Mouse (Mus musculus) lung, postnatal 0 days (tissue): Measurements from ENCODE around the gene Gbp2. TPM values are rescaled to one million over a fixed set of nuclear protein-coding genes. Genes with fewer than 3 reads are reported as not detected.
"Not testable (repeated sequence)": the region's sequence is repeated elsewhere in the genome, so short reads cannot be mapped to it uniquely, and the experiment has no call there.

Experiments used
- ATAC-seq: fragments of 200-750 bp; cut with Nextera tagmentation; 2 replicates; pipeline ENCODE4 v1.8.0; 2017; ENCODE audit warnings: moderate library complexity
- DNase-seq: peaks from one replicate; pipeline ENCODE4 v3.0.0-alpha.2; 2016; ENCODE audit warnings: low spot score
- H3K27ac ChIP-seq: fragments of 300-500 bp; sonication (generic); 2 replicates; pipeline ENCODE4 v1.5.1; 2014; ENCODE audit warnings: antibody characterized with exemption, mild to moderate bottlenecking, low read length, mixed read lengths
- H3K27me3 ChIP-seq: fragments of 300-500 bp; sonication (generic); replicated peaks from 2 replicates; pipeline ENCODE4 v1.6.1; 2014; ENCODE audit warnings: low read length, mixed read lengths; ENCODE audit not compliant: insufficient read depth
- H3K36me3 ChIP-seq: fragments of 300-500 bp; sonication (generic); 2 replicates; pipeline ENCODE4 v1.6.1; 2014; ENCODE audit warnings: low read length, mixed read lengths; ENCODE audit not compliant: insufficient read depth
- H3K4me1 ChIP-seq: fragments of 300-500 bp; sonication (generic); 2 replicates; pipeline ENCODE4 v1.6.1; 2014; ENCODE audit warnings: antibody characterized with exemption, low read depth, low read length, mixed read lengths; ENCODE audit not compliant: insufficient read depth
- H3K4me2 ChIP-seq: fragments of 300-500 bp; sonication (generic); replicated peaks from 2 replicates; pipeline ENCODE4 v1.6.1; 2014; ENCODE audit warnings: low read depth, mild to moderate bottlenecking, low read length, moderate library complexity, mixed read lengths
- H3K4me3 ChIP-seq: fragments of 300-500 bp; sonication (generic); 2 replicates; pipeline ENCODE4 v1.5.1; 2014; ENCODE audit warnings: low read depth, low read length
- H3K9ac ChIP-seq: fragments of 300-500 bp; sonication (generic); replicated peaks from 2 replicates; pipeline ENCODE4 v1.6.1; 2014; ENCODE audit warnings: low read depth, mild to moderate bottlenecking
- H3K9me3 ChIP-seq: fragments of 300-500 bp; sonication (generic); 2 replicates; pipeline ENCODE4 v1.6.1; 2016; ENCODE audit warnings: low read length, mixed read lengths
- CTCF ChIP-seq: IDR thresholded peaks from 2 replicates; pipeline ENCODE4 v1.5.1; 2016; ENCODE audit warnings: antibody characterized with exemption, mild to moderate bottlenecking
- EP300 ChIP-seq: IDR thresholded peaks from 2 replicates; pipeline ENCODE4 v1.6.1; 2016; ENCODE audit warnings: antibody characterized with exemption, mild to moderate bottlenecking, control low read depth
- WGBS: fragments of 180-500 bp; shearing (Covaris S2); extraction: QIAGEN DNeasy Blood & Tissue Kit; methylation state at CpG from one replicate; pipeline ENCODE4 v1.1.7; 2014; 5-methylcytosine and 5-hydroxymethylcytosine counted together
- polyA plus RNA-seq: library from polyadenylated mRNA; unstranded; fragments of >200 nt; fragmentation: Nextera tagmentation; extraction: Ambion mirVana; gene quantifications from 2 replicates; pipeline ENCODE4 v1.2.1, GENCODE M21; 2015

Gbp2 gene
- polyA plus RNA-seq, 1 experiment from 2014 or later: 8.3 TPM

- H3K4me1 ChIP-seq: peaks cover 6% of the 10 kb centered on the region; the same call in 1 of the 2 replicates
- no peaks in the 10 kb centered on the region for H3K27me3 ChIP-seq
- TF ChIP-seq EP300 (no peak), CTCF (peak; percentile 75)
- H3K4me2 ChIP-seq: peak overlapping the region; percentile 54
- H3K9me3 ChIP-seq: no peaks in the 10 kb centered on the region
- H3K9ac ChIP-seq: peak overlapping the region; percentile 39; the same call in 1 of the 2 replicates
- DNase-seq: peak; percentile 70
- no peak for ATAC-seq
- H3K36me3 ChIP-seq: no peaks in the 10 kb centered on the region
- H3K4me3 ChIP-seq: peak overlapping the region; percentile 33; the same call in 1 of the 2 replicates
- H3K27ac ChIP-seq: peak overlapping the region; percentile 71
- 33% methylated on average over 3 of the region's 3 CpGs for WGBS
Observed at GRCm38 (mm10) chr3:142620956-142621562, 657 bp downstream of the Gbp2 start.

GRCm38 (mm10) chr3:142630385-142630784, 10.0 kb downstream of the Gbp2 start:
- no peaks in the 10 kb centered on the region for H3K27me3 ChIP-seq
- no peak overlapping the region for H3K27ac ChIP-seq
- WGBS: 36% methylated on average over 8 of the region's 8 CpGs
- H3K4me3 ChIP-seq: no peak overlapping the region
- no peak overlapping the region for H3K9ac ChIP-seq
- H3K4me1 ChIP-seq: no peaks in the 10 kb centered on the region
- DNase-seq (peak; percentile 10), ATAC-seq (no peak)
- TF ChIP-seq CTCF: no peak
- no peak for TF ChIP-seq EP300
- H3K4me2 ChIP-seq: no peak overlapping the region
- no peaks in the 10 kb centered on the region for H3K9me3 ChIP-seq
- H3K36me3 ChIP-seq: no peaks in the 10 kb centered on the region

- H3K4me2 ChIP-seq: no peak overlapping the region
- no peak overlapping the region for H3K27ac ChIP-seq
- H3K9me3 ChIP-seq: no peaks in the 10 kb centered on the region
- H3K4me3 ChIP-seq: no peak overlapping the region
- 7% methylated on average over 9 of the region's 9 CpGs for WGBS
- no peaks in the 10 kb centered on the region for H3K4me1 ChIP-seq
- ATAC-seq (no peak), DNase-seq (peak; percentile 65)
- H3K36me3 ChIP-seq: no peaks in the 10 kb centered on the region
- H3K27me3 ChIP-seq: no peaks in the 10 kb centered on the region
- peak; percentile 80 for TF ChIP-seq CTCF
- TF ChIP-seq EP300: no peak
- no peak overlapping the region for H3K9ac ChIP-seq
Observed at GRCm38 (mm10) chr3:142640201-142640600, 19.8 kb downstream of the Gbp2 start.

- H3K4me2 ChIP-seq, H3K4me1 ChIP-seq, H3K9ac ChIP-seq, ATAC-seq, H3K27ac ChIP-seq, H3K36me3 ChIP-seq, H3K9me3 ChIP-seq, H3K27me3 ChIP-seq, H3K4me3 ChIP-seq: not testable (repeated sequence)
- DNase-seq: peak; percentile 75
- peak; percentile 74 for TF ChIP-seq CTCF
- WGBS: 2% methylated on average over 2 of the region's 2 CpGs
Observed at GRCm38 (mm10) chr3:142645949-142646348, 25.5 kb downstream of the Gbp2 start.

GRCm38 (mm10) chr3:142647836-142648235, 27.4 kb downstream of the Gbp2 start:
- H3K9me3 ChIP-seq, H3K4me1 ChIP-seq, H3K27ac ChIP-seq, DNase-seq, H3K4me2 ChIP-seq, H3K4me3 ChIP-seq, ATAC-seq, H3K36me3 ChIP-seq, H3K27me3 ChIP-seq, H3K9ac ChIP-seq: not testable (repeated sequence)
- WGBS: 33% methylated on average over 6 of the region's 7 CpGs

- 37% methylated on average over 2 of the region's 2 CpGs for WGBS
- DNase-seq (no peak), ATAC-seq (no peak)
- Histone ChIP-seq H3K9me3 (no peaks in the 10 kb centered on the region), H3K4me2 (no peak overlapping the region), H3K27me3 (no peaks in the 10 kb centered on the region), H3K4me3 (no peak overlapping the region), H3K9ac (no peak overlapping the region), H3K36me3 (no peaks in the 10 kb centered on the region), H3K27ac (no peak overlapping the region), H3K4me1 (no peaks in the 10 kb centered on the region)
- TF ChIP-seq EP300 (no peak), CTCF (no peak)
Observed at GRCm38 (mm10) chr3:142650205-142650604, 29.8 kb downstream of the Gbp2 start.

- Histone ChIP-seq H3K4me2 (no peak overlapping the region), H3K27me3 (no peaks in the 10 kb centered on the region), H3K4me3 (no peak overlapping the region), H3K36me3 (no peaks in the 10 kb centered on the region), H3K9ac (no peak overlapping the region), H3K27ac (no peak overlapping the region), H3K4me1 (no peaks in the 10 kb centered on the region), H3K9me3 (no peaks in the 10 kb centered on the region)
- TF ChIP-seq CTCF: no peak
- TF ChIP-seq EP300: no peak
- ATAC-seq (no peak), DNase-seq (peak; percentile 3)
- 93% methylated on average over 8 of the region's 8 CpGs for WGBS
Observed at GRCm38 (mm10) chr3:142664723-142665122, 44.3 kb downstream of the Gbp2 start.
